Mouse (Mus musculus) limb, embryonic 13.5 days (tissue): ENCODE data around the gene Castor2. TPM values are rescaled to one million over a fixed set of nuclear protein-coding genes. Genes with fewer than 3 reads are reported as not detected.
A peak's percentile ranks its signal among the peaks of the same experiment; 100 is the strongest.

Experiments used
- ATAC-seq: fragments of 200-750 bp; cut with Nextera tagmentation; 2 replicates; pipeline ENCODE4 v1.8.0; 2017; ENCODE audit warnings: low read depth, moderate number of reproducible peaks, moderate TSS enrichment; ENCODE audit not compliant: low FRiP score
- H3K27ac ChIP-seq: fragments of 300-500 bp; sonication (generic); 2 replicates; pipeline ENCODE4 v1.5.1; 2015; ENCODE audit warnings: inconsistent platforms, mild to moderate bottlenecking, moderate library complexity
- H3K27me3 ChIP-seq: fragments of 300-500 bp; sonication (generic); 2 replicates; pipeline ENCODE4 v1.6.1; 2015; ENCODE audit warnings: mild to moderate bottlenecking, inconsistent platforms
- H3K36me3 ChIP-seq: fragments of 300-500 bp; sonication (generic); 2 replicates; pipeline ENCODE4 v1.6.1; 2015; ENCODE audit warnings: inconsistent platforms, mild to moderate bottlenecking, moderate library complexity
- H3K4me1 ChIP-seq: fragments of 300-500 bp; sonication (generic); 2 replicates; pipeline ENCODE4 v1.6.1; 2015; ENCODE audit warnings: inconsistent platforms
- H3K4me2 ChIP-seq: fragments of 300-500 bp; sonication (generic); replicated peaks from 2 replicates; pipeline ENCODE4 v1.6.1; 2015; ENCODE audit warnings: inconsistent platforms, mild to moderate bottlenecking, moderate library complexity
- H3K4me3 ChIP-seq: fragments of 300-500 bp; sonication (generic); 2 replicates; pipeline ENCODE4 v1.5.1; 2015; ENCODE audit warnings: moderate library complexity, mild to moderate bottlenecking, inconsistent platforms
- H3K9ac ChIP-seq: fragments of 300-500 bp; sonication (generic); 2 replicates; pipeline ENCODE4 v1.6.1; 2015; ENCODE audit warnings: mild to moderate bottlenecking, inconsistent platforms
- H3K9me3 ChIP-seq: fragments of 300-500 bp; sonication (generic); 2 replicates; pipeline ENCODE4 v1.6.1; 2016; ENCODE audit warnings: inconsistent platforms
- WGBS: fragments of 180-500 bp; shearing (Covaris S2); methylation state at CpG from one replicate; pipeline ENCODE4 v1.1.7; 2015; 5-methylcytosine and 5-hydroxymethylcytosine counted together
- polyA plus RNA-seq: library from polyadenylated mRNA; unstranded; fragments of >200 nt; fragmentation: Nextera tagmentation; extraction: Ambion mirVana; gene quantifications from 2 replicates; pipeline ENCODE4 v1.2.1, GENCODE M21; 2015

Castor2 gene
- polyA plus RNA-seq, 1 experiment from 2014 or later = 10.4 TPM

GRCm38 (mm10) chr5:134105829-134106228, 6.3 kb downstream of the Castor2 start:
- ATAC-seq = no peak
- no peak overlapping the region for H3K27ac ChIP-seq
- 83% methylated on average over 8 of the region's 8 CpGs for WGBS

GRCm38 (mm10) chr5:134114981-134115380, 15.5 kb downstream of the Castor2 start:
- H3K36me3 ChIP-seq = peaks cover 49% of the 10 kb centered on the region
- WGBS = 70% methylated on average over 5 of the region's 5 CpGs
- H3K27ac ChIP-seq = no peak overlapping the region

More at GRCm38 (mm10) chr5:134105829-134106228, 6.3 kb downstream of the Castor2 start:
- Histone ChIP-seq H3K4me3 (no peak overlapping the region), H3K4me2 (no peak overlapping the region), H3K9ac (no peak overlapping the region), H3K9me3 (no peaks in the 10 kb centered on the region), H3K27me3 (no peaks in the 10 kb centered on the region), H3K4me1 (peaks cover 22% of the 10 kb centered on the region), H3K36me3 (peaks cover 35% of the 10 kb centered on the region)

GRCm38 (mm10) chr5:134115639-134116259, 16.2 kb downstream of the Castor2 start:
- Histone ChIP-seq H3K36me3 (peaks cover 43% of the 10 kb centered on the region), H3K9me3 (peaks cover 5% of the 10 kb centered on the region; the same call in 1 of the 2 replicates), H3K27ac (no peak overlapping the region), H3K27me3 (no peaks in the 10 kb centered on the region), H3K4me2 (no peak overlapping the region), H3K4me3 (no peak overlapping the region), H3K9ac (no peak overlapping the region), H3K4me1 (0 out of 2 replicates have a peak, but pooled peaks cover 6% of the 10 kb centered on the region)
- 89% methylated on average over 7 of the region's 7 CpGs for WGBS
- ATAC-seq = no peak

More at GRCm38 (mm10) chr5:134114981-134115380, 15.5 kb downstream of the Castor2 start:
- Histone ChIP-seq H3K4me1 (0 out of 2 replicates have a peak, but pooled peaks cover 6% of the 10 kb centered on the region), H3K4me3 (no peak overlapping the region), H3K4me2 (no peak overlapping the region), H3K9ac (no peak overlapping the region), H3K9me3 (peaks cover 5% of the 10 kb centered on the region; the same call in 1 of the 2 replicates), H3K27me3 (no peaks in the 10 kb centered on the region)
- ATAC-seq = no peak

- no peak for ATAC-seq
- Histone ChIP-seq H3K4me1 (0 out of 2 replicates have a peak, but pooled peaks cover 6% of the 10 kb centered on the region), H3K4me3 (no peak overlapping the region), H3K4me2 (no peak overlapping the region), H3K9ac (no peak overlapping the region; the same call in 1 of the 2 replicates), H3K9me3 (no peaks in the 10 kb centered on the region), H3K36me3 (peaks cover 23% of the 10 kb centered on the region), H3K27me3 (no peaks in the 10 kb centered on the region), H3K27ac (no peak overlapping the region)
- 87% methylated on average over 15 of the region's 15 CpGs for WGBS
Observed at GRCm38 (mm10) chr5:134118798-134119407, 19.4 kb downstream of the Castor2 start.

GRCm38 (mm10) chr5:134119481-134120120, 20.1 kb downstream of the Castor2 start:
- Histone ChIP-seq H3K9me3 (no peaks in the 10 kb centered on the region), H3K27me3 (no peaks in the 10 kb centered on the region), H3K27ac (no peak overlapping the region; the same call in 1 of the 2 replicates), H3K9ac (no peak overlapping the region; the same call in 1 of the 2 replicates), H3K4me2 (no peak overlapping the region), H3K4me3 (no peak overlapping the region), H3K4me1 (0 out of 2 replicates have a peak, but pooled peaks cover 6% of the 10 kb centered on the region), H3K36me3 (peaks cover 23% of the 10 kb centered on the region)
- ATAC-seq = no peak
- 45% methylated on average over 10 of the region's 10 CpGs for WGBS

- Histone ChIP-seq H3K27ac (no peak overlapping the region), H3K36me3 (peaks cover 26% of the 10 kb centered on the region), H3K4me3 (no peak overlapping the region), H3K4me2 (no peak overlapping the region), H3K27me3 (no peaks in the 10 kb centered on the region), H3K9ac (no peak overlapping the region), H3K4me1 (0 out of 2 replicates have a peak, but pooled peaks cover 6% of the 10 kb centered on the region), H3K9me3 (no peaks in the 10 kb centered on the region)
- WGBS = 86% methylated on average over 3 of the region's 3 CpGs
- no peak for ATAC-seq
Observed at GRCm38 (mm10) chr5:134120135-134120534, 20.6 kb downstream of the Castor2 start.

GRCm38 (mm10) chr5:134121138-134121892, 21.8 kb downstream of the Castor2 start:
- Histone ChIP-seq H3K4me1 (0 out of 2 replicates have a peak, but pooled peaks cover 6% of the 10 kb centered on the region), H3K36me3 (peaks cover 32% of the 10 kb centered on the region), H3K9ac (no peak overlapping the region), H3K4me3 (no peak overlapping the region), H3K9me3 (no peaks in the 10 kb centered on the region), H3K27ac (no peak overlapping the region), H3K27me3 (no peaks in the 10 kb centered on the region), H3K4me2 (no peak overlapping the region)
- 75% methylated on average over 9 of the region's 9 CpGs for WGBS
- no peak for ATAC-seq

GRCm38 (mm10) chr5:134121893-134122259, 22.4 kb downstream of the Castor2 start:
- H3K4me2 ChIP-seq = no peak overlapping the region
- no peak overlapping the region for H3K9ac ChIP-seq
- peaks cover 36% of the 10 kb centered on the region for H3K36me3 ChIP-seq
- 86% methylated on average over 4 of the region's 4 CpGs for WGBS
- no peak for ATAC-seq
- peaks cover 3% of the 10 kb centered on the region; the same call in 1 of the 2 replicates for H3K9me3 ChIP-seq
- H3K27me3 ChIP-seq = no peaks in the 10 kb centered on the region
- no peak overlapping the region for H3K27ac ChIP-seq
- H3K4me3 ChIP-seq = no peak overlapping the region
- H3K4me1 ChIP-seq = 0 out of 2 replicates have a peak, but pooled peaks cover 6% of the 10 kb centered on the region

GRCm38 (mm10) chr5:134123846-134124245, 24.3 kb downstream of the Castor2 start:
- 0 out of 2 replicates have a peak, but pooled peaks have one; percentile 43 for ATAC-seq
- no peak overlapping the region for H3K4me2 ChIP-seq
- H3K4me1 ChIP-seq = 0 out of 2 replicates have a peak, but pooled peaks cover 11% of the 10 kb centered on the region
- 73% methylated on average over 6 of the region's 6 CpGs for WGBS
- no peaks in the 10 kb centered on the region for H3K27me3 ChIP-seq
- peaks cover 34% of the 10 kb centered on the region for H3K36me3 ChIP-seq
- H3K9me3 ChIP-seq = peaks cover 7% of the 10 kb centered on the region; the same call in 1 of the 2 replicates
- H3K4me3 ChIP-seq = no peak overlapping the region
- H3K9ac ChIP-seq = no peak overlapping the region
- H3K27ac ChIP-seq = no peak overlapping the region

GRCm38 (mm10) chr5:134126232-134126631, 26.7 kb downstream of the Castor2 start:
- 86% methylated on average over 2 of the region's 2 CpGs for WGBS
- no peak overlapping the region for H3K27ac ChIP-seq
- H3K27me3 ChIP-seq = no peaks in the 10 kb centered on the region
- no peak for ATAC-seq
- no peak overlapping the region for H3K9ac ChIP-seq
- peaks cover 33% of the 10 kb centered on the region for H3K36me3 ChIP-seq
- 0 out of 2 replicates have a peak, but pooled peaks cover 5% of the 10 kb centered on the region for H3K4me1 ChIP-seq
- H3K4me3 ChIP-seq = no peak overlapping the region
- peaks cover 7% of the 10 kb centered on the region; the same call in 1 of the 2 replicates for H3K9me3 ChIP-seq
- H3K4me2 ChIP-seq = no peak overlapping the region

- ATAC-seq = no peak
- WGBS = 53% methylated on average over 4 of the region's 4 CpGs
- no peak overlapping the region for H3K4me3 ChIP-seq
Observed at GRCm38 (mm10) chr5:134131586-134131985, 32.1 kb downstream of the Castor2 start.

More at GRCm38 (mm10) chr5:134131586-134131985, 32.1 kb downstream of the Castor2 start:
- H3K9ac ChIP-seq = no peak overlapping the region
- no peaks in the 10 kb centered on the region for H3K27me3 ChIP-seq
- H3K9me3 ChIP-seq = peaks cover 6% of the 10 kb centered on the region; the same call in 1 of the 2 replicates
- no peak overlapping the region for H3K27ac ChIP-seq
- peaks cover 59% of the 10 kb centered on the region for H3K36me3 ChIP-seq
- H3K4me2 ChIP-seq = no peak overlapping the region
- peaks cover 5% of the 10 kb centered on the region; the same call in 1 of the 2 replicates for H3K4me1 ChIP-seq
